Mouse (Mus musculus) neural tube, embryonic 13.5 days (tissue): ENCODE results near the gene Pim3. TPM values are rescaled to one million over a fixed set of nuclear protein-coding genes. Genes with fewer than 3 reads are reported as not detected.
"Not testable (repeated sequence)": the region's sequence is repeated elsewhere in the genome, so short reads cannot be mapped to it uniquely, and the experiment has no call there.

Experiments used
- ATAC-seq: fragments of 200-750 bp; cut with Nextera tagmentation; 2 replicates; pipeline ENCODE4 v1.8.0; 2017; ENCODE audit warnings: low read depth, mild to moderate bottlenecking, moderate TSS enrichment, moderate library complexity
- H3K27ac ChIP-seq: fragments of 300-500 bp; sonication (generic); replicated peaks from 2 replicates; pipeline ENCODE4 v1.5.1; 2015; ENCODE audit warnings: moderate library complexity, mild to moderate bottlenecking, inconsistent platforms
- H3K27me3 ChIP-seq: fragments of 300-500 bp; sonication (generic); 2 replicates; pipeline ENCODE4 v1.6.1; 2015; ENCODE audit warnings: mild to moderate bottlenecking, inconsistent platforms
- H3K36me3 ChIP-seq: fragments of 300-500 bp; sonication (generic); 2 replicates; pipeline ENCODE4 v1.6.1; 2015; ENCODE audit warnings: mild to moderate bottlenecking, inconsistent platforms
- H3K4me1 ChIP-seq: fragments of 300-500 bp; sonication (generic); replicated peaks from 2 replicates; pipeline ENCODE4 v1.6.1; 2015; ENCODE audit warnings: inconsistent platforms
- H3K4me2 ChIP-seq: fragments of 300-500 bp; sonication (generic); 2 replicates; pipeline ENCODE4 v1.6.1; 2015; ENCODE audit warnings: inconsistent platforms, mild to moderate bottlenecking, moderate library complexity
- H3K4me3 ChIP-seq: fragments of 300-500 bp; sonication (generic); 2 replicates; pipeline ENCODE4 v1.5.1; 2015; ENCODE audit warnings: mild to moderate bottlenecking, inconsistent platforms
- H3K9ac ChIP-seq: fragments of 300-500 bp; sonication (generic); 2 replicates; pipeline ENCODE4 v1.6.1; 2015; ENCODE audit warnings: moderate library complexity, mild to moderate bottlenecking, inconsistent platforms
- H3K9me3 ChIP-seq: fragments of 300-500 bp; sonication (generic); 2 replicates; pipeline ENCODE4 v1.6.1; 2016; ENCODE audit warnings: inconsistent platforms
- WGBS: fragments of 180-500 bp; shearing (Covaris S2); methylation state at CpG from one replicate; pipeline ENCODE4 v1.1.7; 2015; 5-methylcytosine and 5-hydroxymethylcytosine counted together
- polyA plus RNA-seq: library from polyadenylated mRNA; unstranded; fragments of >200 nt; fragmentation: Nextera tagmentation; extraction: Ambion mirVana; gene quantifications from 2 replicates; pipeline ENCODE4 v1.2.1, GENCODE M21; 2015

The Pim3 gene
- polyA plus RNA-seq, result 51.2 and 52.5 TPM in 2 replicates

- peak; percentile 81 for ATAC-seq
- no peaks in the 10 kb centered on the region for H3K27me3 ChIP-seq
Observed at GRCm38 (mm10) chr15:88861772-88862622, at the start of gene Pim3. Pim3 (plus strand) TSS chr15:88862186.

GRCm38 (mm10) chr15:88813262-88813661 lies 48.7 kb upstream of the Pim3 start:
- Histone ChIP-seq H3K27me3 (no peaks in the 10 kb centered on the region), H3K4me3 (no peak overlapping the region), H3K9me3 (no peaks in the 10 kb centered on the region), H3K4me2 (no peak overlapping the region), H3K27ac (no peak overlapping the region), H3K4me1 (peaks cover 5% of the 10 kb centered on the region), H3K36me3 (peaks cover 61% of the 10 kb centered on the region), H3K9ac (no peak overlapping the region)
- WGBS, result 93% methylated on average over 3 of the region's 3 CpGs
- ATAC-seq, result no peak

More at GRCm38 (mm10) chr15:88861772-88862622, at the start of gene Pim3:
- Histone ChIP-seq H3K4me1 (peaks cover 36% of the 10 kb centered on the region), H3K9ac (peak within 1 kb of the TSS; percentile 95), H3K4me3 (peak within 1 kb of the TSS; percentile 94), H3K36me3 (peaks cover 30% of the 10 kb centered on the region), H3K27ac (peak within 1 kb of the TSS; percentile 98), H3K4me2 (peak within 1 kb of the TSS; percentile 77), H3K9me3 (no peaks in the 10 kb centered on the region)
- WGBS, result under 1% methylated on average over 107 of the region's 107 CpGs

GRCm38 (mm10) chr15:88813873-88814272 lies 48.1 kb upstream of the Pim3 start:
- H3K4me2 ChIP-seq, H3K4me1 ChIP-seq, H3K27me3 ChIP-seq, H3K4me3 ChIP-seq, H3K27ac ChIP-seq, ATAC-seq, H3K9me3 ChIP-seq, H3K9ac ChIP-seq: not testable (repeated sequence)
- WGBS, result 94% methylated on average over 2 of the region's 2 CpGs
- peaks cover 54% of the 10 kb centered on the region for H3K36me3 ChIP-seq

- no peak for ATAC-seq
- Histone ChIP-seq H3K9me3 (no peaks in the 10 kb centered on the region), H3K4me1 (peaks cover 9% of the 10 kb centered on the region), H3K9ac (no peak overlapping the region), H3K36me3 (peaks cover 54% of the 10 kb centered on the region), H3K4me3 (no peak overlapping the region), H3K4me2 (no peak overlapping the region), H3K27ac (no peak overlapping the region), H3K27me3 (no peaks in the 10 kb centered on the region)
- WGBS, result 93% methylated on average over 11 of the region's 11 CpGs
Observed at GRCm38 (mm10) chr15:88814411-88815047, 47.5 kb upstream of the Pim3 start.

GRCm38 (mm10) chr15:88815196-88815700 lies 46.7 kb upstream of the Pim3 start:
- peaks cover 54% of the 10 kb centered on the region for H3K36me3 ChIP-seq
- peaks cover 13% of the 10 kb centered on the region for H3K4me1 ChIP-seq
- no peak for ATAC-seq
- H3K9me3 ChIP-seq, result no peaks in the 10 kb centered on the region
- 89% methylated on average over 6 of the region's 6 CpGs for WGBS
- H3K4me2 ChIP-seq, result no peak overlapping the region
- H3K9ac ChIP-seq, result no peak overlapping the region
- no peak overlapping the region for H3K27ac ChIP-seq
- H3K4me3 ChIP-seq, result no peak overlapping the region
- no peaks in the 10 kb centered on the region for H3K27me3 ChIP-seq

- under 1% methylated on average over 88 of the region's 88 CpGs for WGBS
- Histone ChIP-seq H3K27me3 (no peaks in the 10 kb centered on the region), H3K4me1 (peaks cover 28% of the 10 kb centered on the region), H3K36me3 (peaks cover 48% of the 10 kb centered on the region), H3K4me3 (peak within 1 kb of the TSS; percentile 92), H3K9ac (peak within 1 kb of the TSS; percentile 86), H3K4me2 (peak within 1 kb of the TSS; percentile 90), H3K27ac (peak within 1 kb of the TSS; percentile 77), H3K9me3 (no peaks in the 10 kb centered on the region)
- ATAC-seq, result peak; percentile 97
Observed at GRCm38 (mm10) chr15:88819026-88819905, 42.7 kb upstream of the Pim3 start, which contains the start of the genes Alg12 and Creld2. Alg12 (minus strand) TSS chr15:88819318. Creld2 (plus strand) TSS chr15:88819646.

GRCm38 (mm10) chr15:88819906-88820303 lies 42.1 kb upstream of the Pim3 start:
- no peaks in the 10 kb centered on the region for H3K27me3 ChIP-seq
- ATAC-seq, result no peak; the same call in 1 of the 2 replicates
- peak overlapping the region; percentile 92 for H3K4me3 ChIP-seq
- H3K4me2 ChIP-seq, result peak overlapping the region; percentile 90
- H3K27ac ChIP-seq, result peak overlapping the region; percentile 67; the same call in 1 of the 2 replicates
- peaks cover 28% of the 10 kb centered on the region for H3K4me1 ChIP-seq
- H3K9me3 ChIP-seq, result no peaks in the 10 kb centered on the region
- 1% methylated on average over 23 of the region's 23 CpGs for WGBS
- peak overlapping the region; percentile 86 for H3K9ac ChIP-seq
- peaks cover 48% of the 10 kb centered on the region for H3K36me3 ChIP-seq

- ATAC-seq, result no peak
Observed at GRCm38 (mm10) chr15:88821403-88821802, 40.6 kb upstream of the Pim3 start.

GRCm38 (mm10) chr15:88822513-88822912 lies 39.5 kb upstream of the Pim3 start:
- Histone ChIP-seq H3K36me3 (peaks cover 54% of the 10 kb centered on the region), H3K27ac (no peak overlapping the region), H3K27me3 (no peaks in the 10 kb centered on the region), H3K4me2 (no peak overlapping the region), H3K4me3 (no peak overlapping the region), H3K9ac (no peak overlapping the region), H3K9me3 (no peaks in the 10 kb centered on the region), H3K4me1 (peaks cover 28% of the 10 kb centered on the region)
- WGBS, result 96% methylated on average over 7 of the region's 7 CpGs
- ATAC-seq, result no peak

More at GRCm38 (mm10) chr15:88821403-88821802, 40.6 kb upstream of the Pim3 start:
- Histone ChIP-seq H3K36me3 (peaks cover 47% of the 10 kb centered on the region), H3K9me3 (no peaks in the 10 kb centered on the region), H3K27me3 (no peaks in the 10 kb centered on the region), H3K4me3 (no peak overlapping the region), H3K9ac (0 out of 2 replicates have a peak overlapping the region, but pooled peaks have one; percentile 86), H3K27ac (no peak overlapping the region), H3K4me1 (peaks cover 28% of the 10 kb centered on the region), H3K4me2 (peak overlapping the region; percentile 90; the same call in 1 of the 2 replicates)
- WGBS, result 91% methylated on average over 7 of the region's 7 CpGs

- WGBS, result 93% methylated on average over 5 of the region's 5 CpGs
- Histone ChIP-seq H3K9me3 (no peaks in the 10 kb centered on the region), H3K4me3 (no peak overlapping the region), H3K4me1 (peaks cover 22% of the 10 kb centered on the region), H3K4me2 (no peak overlapping the region), H3K36me3 (peaks cover 54% of the 10 kb centered on the region), H3K27ac (no peak overlapping the region), H3K27me3 (no peaks in the 10 kb centered on the region), H3K9ac (no peak overlapping the region)
- no peak for ATAC-seq
Observed at GRCm38 (mm10) chr15:88823376-88823775, 38.6 kb upstream of the Pim3 start.

- Histone ChIP-seq H3K9ac (no peak overlapping the region), H3K36me3 (peaks cover 46% of the 10 kb centered on the region)
- ATAC-seq, result no peak
Observed at GRCm38 (mm10) chr15:88827466-88827865, 34.5 kb upstream of the Pim3 start.

More at GRCm38 (mm10) chr15:88827466-88827865, 34.5 kb upstream of the Pim3 start:
- H3K9me3 ChIP-seq, result no peaks in the 10 kb centered on the region
- 91% methylated on average over 6 of the region's 6 CpGs for whole genome bisulfite sequencing
- no peak overlapping the region for H3K27ac ChIP-seq
- no peak overlapping the region for H3K4me2 ChIP-seq
- no peaks in the 10 kb centered on the region for H3K27me3 ChIP-seq
- H3K4me1 ChIP-seq, result no peaks in the 10 kb centered on the region
- H3K4me3 ChIP-seq, result no peak overlapping the region
